Mouse (Mus musculus) G1E (cell line): ENCODE results near the gene Atp8a1. TPM values are rescaled to one million over a fixed set of nuclear protein-coding genes. Genes with fewer than 3 reads are reported as not detected.
A peak's percentile ranks its signal among the peaks of the same experiment; 100 is the strongest.

Experiments used
- ATAC-seq: 2 replicates; pipeline ENCODE4 v1.8.0; 2016; ENCODE audit warnings: mild to moderate bottlenecking; ENCODE audit not compliant: insufficient number of reproducible peaks, poor library complexity, low FRiP score, severe bottlenecking; ENCODE audit errors: extremely low read depth
- DNase-seq: peaks from one replicate; pipeline ENCODE4 v3.0.0; 2012; ENCODE audit warnings: low spot score
- H3K27me3 ChIP-seq: 2 replicates; pipeline ENCODE4 v1.6.1; 2012; ENCODE audit warnings: mild to moderate bottlenecking, low read length, inconsistent platforms; ENCODE audit not compliant: insufficient read depth
- H3K36me3 ChIP-seq: replicated peaks from 2 replicates; pipeline ENCODE3; 2012; ENCODE audit warnings: mild to moderate bottlenecking, inconsistent platforms
- H3K4me1 ChIP-seq: 2 replicates; pipeline ENCODE4 v1.6.1; 2012; ENCODE audit warnings: low read depth, low read length, inconsistent platforms, mixed read lengths; ENCODE audit not compliant: insufficient read depth
- H3K4me3 ChIP-seq: 2 replicates; pipeline ENCODE4 v1.5.1; 2012; ENCODE audit warnings: low read depth, mild to moderate bottlenecking, inconsistent platforms, low read length, moderate library complexity, mixed read lengths
- H3K9me3 ChIP-seq: replicated peaks from 2 replicates; pipeline ENCODE4 v1.6.1; 2012; ENCODE audit warnings: inconsistent platforms
- CTCF ChIP-seq: IDR thresholded peaks from 2 replicates; pipeline ENCODE4 v1.5.1; 2012; ENCODE audit warnings: low read depth, low read length, inconsistent platforms, mixed read lengths
- GATA1 ChIP-seq: IDR thresholded peaks from 2 replicates; pipeline ENCODE4 v1.6.1; 2012; ENCODE audit warnings: borderline replicate concordance, low read length, inconsistent platforms, mixed read lengths
- GATA2 ChIP-seq: IDR thresholded peaks from 2 replicates; pipeline ENCODE4 v1.6.1; 2012; ENCODE audit warnings: low read depth, low read length, inconsistent platforms, borderline replicate concordance
- POLR2AphosphoS5 ChIP-seq: IDR thresholded peaks from 2 replicates; pipeline ENCODE4 v1.6.1; 2012; ENCODE audit warnings: low read depth, low read length, inconsistent platforms; ENCODE audit not compliant: insufficient replicate concordance
- TAL1 ChIP-seq: conservative IDR thresholded peaks from 2 replicates; pipeline ENCODE4 v1.6.1; 2012; ENCODE audit warnings: low read depth, low read length, inconsistent platforms, mixed read lengths
- polyA plus RNA-seq: library from polyadenylated mRNA; stranded (reverse); fragments of >175 nt; gene quantifications from 2 replicates; pipeline ENCODE4 v1.2.3, GENCODE M21; 2012
- total RNA-seq, 2 experiments: library from RNA; stranded (forward) in 1 of 2; stranded (reverse) in 1 of 2; fragments of 200-1000 nt in 1 of 2; fragments of >200 nt in 1 of 2; fragmentation: Nextera tagmentation in 1 of 2; gene quantifications; 2 replicates each; pipeline ENCODE4 v1.2.3; 2014 to 2017

Gene Atp8a1
- total and polyA plus RNA-seq, 3 experiments, result 13.5 to 156 (median 75.0) TPM

GRCm38 (mm10) chr5:67802174-67803030, 44.8 kb downstream of the Atp8a1 start:
- H3K4me1 ChIP-seq, result peaks cover 22% of the 10 kb centered on the region

GRCm38 (mm10) chr5:67800801-67801200, 46.4 kb downstream of the Atp8a1 start:
- Histone ChIP-seq H3K36me3 (peaks cover 72% of the 10 kb centered on the region), H3K27me3 (no peaks in the 10 kb centered on the region), H3K4me3 (no peak overlapping the region), H3K4me1 (peaks cover 22% of the 10 kb centered on the region), H3K9me3 (no peaks in the 10 kb centered on the region)
- no peak for ATAC-seq
- DNase-seq, result no peak
- TF ChIP-seq CTCF (no peak), POLR2AphosphoS5 (no peak), GATA2 (no peak), GATA1 (no peak), TAL1 (no peak)

More at GRCm38 (mm10) chr5:67802174-67803030, 44.8 kb downstream of the Atp8a1 start:
- Histone ChIP-seq H3K27me3 (no peaks in the 10 kb centered on the region), H3K36me3 (peaks cover 68% of the 10 kb centered on the region), H3K4me3 (no peak overlapping the region), H3K9me3 (no peaks in the 10 kb centered on the region)
- ATAC-seq (peak; percentile 77), DNase-seq (no peak)
- TF ChIP-seq TAL1 (no peak), GATA2 (no peak), POLR2AphosphoS5 (no peak), CTCF (no peak), GATA1 (no peak)

- H3K9me3 ChIP-seq, result no peaks in the 10 kb centered on the region
- no peak overlapping the region for H3K4me3 ChIP-seq
- no peak for TF ChIP-seq TAL1
- no peak for TF ChIP-seq GATA2
- no peak for TF ChIP-seq POLR2AphosphoS5
- TF ChIP-seq GATA1, result no peak
- no peak for TF ChIP-seq CTCF
- ATAC-seq (no peak), DNase-seq (no peak)
- peaks cover 73% of the 10 kb centered on the region for H3K36me3 ChIP-seq
- no peaks in the 10 kb centered on the region for H3K27me3 ChIP-seq
- peaks cover 24% of the 10 kb centered on the region for H3K4me1 ChIP-seq
Measured at GRCm38 (mm10) chr5:67799785-67800184, 47.4 kb downstream of the Atp8a1 start.

- TF ChIP-seq GATA1, result no peak
- no peak for TF ChIP-seq GATA2
- no peak for TF ChIP-seq POLR2AphosphoS5
- no peak for TF ChIP-seq CTCF
- TF ChIP-seq TAL1, result no peak
- DNase-seq (no peak), ATAC-seq (no peak)
- Histone ChIP-seq H3K4me1 (peaks cover 15% of the 10 kb centered on the region), H3K36me3 (peaks cover 71% of the 10 kb centered on the region), H3K27me3 (no peaks in the 10 kb centered on the region), H3K4me3 (no peak overlapping the region), H3K9me3 (no peaks in the 10 kb centered on the region)
Measured at GRCm38 (mm10) chr5:67798348-67798747, 48.9 kb downstream of the Atp8a1 start.

- ATAC-seq, result no peak
- DNase-seq, result no peak
- Histone ChIP-seq H3K4me1 (peaks cover 8% of the 10 kb centered on the region), H3K9me3 (no peaks in the 10 kb centered on the region), H3K36me3 (peaks cover 74% of the 10 kb centered on the region), H3K4me3 (no peak overlapping the region), H3K27me3 (no peaks in the 10 kb centered on the region)
- TF ChIP-seq TAL1 (no peak), POLR2AphosphoS5 (no peak), GATA2 (no peak), CTCF (no peak), GATA1 (no peak)
Measured at GRCm38 (mm10) chr5:67797006-67797958, 50.0 kb downstream of the Atp8a1 start.

- Histone ChIP-seq H3K9me3 (no peaks in the 10 kb centered on the region), H3K4me3 (no peak overlapping the region), H3K27me3 (no peaks in the 10 kb centered on the region), H3K36me3 (peaks cover 52% of the 10 kb centered on the region), H3K4me1 (0 out of 2 replicates have a peak, but pooled peaks cover 2% of the 10 kb centered on the region)
- DNase-seq, result no peak
- TF ChIP-seq GATA2, result no peak
- no peak for TF ChIP-seq POLR2AphosphoS5
- no peak for TF ChIP-seq GATA1
- TF ChIP-seq CTCF, result no peak
- TF ChIP-seq TAL1, result no peak
- ATAC-seq, result no peak
Measured at GRCm38 (mm10) chr5:67794129-67794800, 53.0 kb downstream of the Atp8a1 start.
